Mouse (Mus musculus): ENCODE measurements around the gene Gcm1. TPM values are rescaled to one million over a fixed set of nuclear protein-coding genes. Genes with fewer than 3 reads are reported as not detected.

Gcm1 gene
- 3.1 and 3.5 TPM in 2 replicates for polyA plus RNA-seq (2012; rRNA removed)

GRCm38 (mm10) chr9:78051677-78052076, at the start of gene Gcm1:
Gcm1 (plus strand) TSS chr9:78051924.
- TF ChIP-seq CTCF (conservative IDR thresholded peaks at IDR 0.05; ENCODE audit: insufficient read depth, insufficient read length, low read depth, low read length) = no peak
- H3K27ac ChIP-seq (ENCODE audit: insufficient read depth, low read depth, low read length) = no peak within 1 kb of the TSS
- no peaks in the 10 kb centered on the region for H3K27me3 ChIP-seq (replicated peaks; ENCODE audit: control insufficient read depth, insufficient read depth, low read length)
- 45% methylated on average over 3 of the region's 3 CpGs for WGBS
- peak; percentile 79 for DNase-seq
- H3K4me3 ChIP-seq (ENCODE audit: insufficient read depth, low read depth, low read length) = no peak within 1 kb of the TSS
- no peaks in the 10 kb centered on the region for H3K36me3 ChIP-seq (ENCODE audit: control insufficient read depth, insufficient read depth, low read length)
- no peaks in the 10 kb centered on the region for H3K4me1 ChIP-seq (ENCODE audit: control insufficient read depth, insufficient read depth, low read length)

GRCm38 (mm10) chr9:78003278-78003677, 48.4 kb upstream of the Gcm1 start:
- Histone ChIP-seq H3K4me1 (ENCODE audit: control insufficient read depth, insufficient read depth, low read length) (peaks cover 5% of the 10 kb centered on the region; the same call in 1 of the 2 replicates), H3K27me3 (replicated peaks; ENCODE audit: control insufficient read depth, insufficient read depth, low read length) (no peaks in the 10 kb centered on the region), H3K4me3 (ENCODE audit: insufficient read depth, low read depth, low read length) (no peak overlapping the region), H3K27ac (ENCODE audit: insufficient read depth, low read depth, low read length) (no peak overlapping the region), H3K36me3 (ENCODE audit: control insufficient read depth, insufficient read depth, low read length) (no peaks in the 10 kb centered on the region)
- WGBS = 68% methylated on average over 2 of the region's 2 CpGs
- no peak for DNase-seq
- TF ChIP-seq POLR2A (IDR thresholded peaks at IDR 0.05; ENCODE audit: low read depth, low read length) (no peak), CTCF (conservative IDR thresholded peaks at IDR 0.05; ENCODE audit: insufficient read depth, insufficient read length, low read depth, low read length) (no peak)

GRCm38 (mm10) chr9:78005481-78005880, 46.2 kb upstream of the Gcm1 start:
- Histone ChIP-seq H3K36me3 (ENCODE audit: control insufficient read depth, insufficient read depth, low read length) (no peaks in the 10 kb centered on the region), H3K27ac (ENCODE audit: insufficient read depth, low read depth, low read length) (no peak overlapping the region), H3K27me3 (replicated peaks; ENCODE audit: control insufficient read depth, insufficient read depth, low read length) (no peaks in the 10 kb centered on the region), H3K4me1 (ENCODE audit: control insufficient read depth, insufficient read depth, low read length) (peaks cover 5% of the 10 kb centered on the region; the same call in 1 of the 2 replicates), H3K4me3 (ENCODE audit: insufficient read depth, low read depth, low read length) (no peak overlapping the region)
- peak; percentile 59 for TF ChIP-seq CTCF (conservative IDR thresholded peaks at IDR 0.05; ENCODE audit: insufficient read depth, insufficient read length, low read depth, low read length)
- TF ChIP-seq POLR2A (IDR thresholded peaks at IDR 0.05; ENCODE audit: low read depth, low read length) = no peak
- 60% methylated on average over 3 of the region's 3 CpGs for WGBS
- peak; percentile 20 for DNase-seq

GRCm38 (mm10) chr9:78006209-78007001, 45.3 kb upstream of the Gcm1 start:
- WGBS = 45% methylated on average over 19 of the region's 19 CpGs
- Histone ChIP-seq H3K27me3 (replicated peaks; ENCODE audit: control insufficient read depth, insufficient read depth, low read length) (no peaks in the 10 kb centered on the region), H3K36me3 (ENCODE audit: control insufficient read depth, insufficient read depth, low read length) (no peaks in the 10 kb centered on the region), H3K4me3 (ENCODE audit: insufficient read depth, low read depth, low read length) (no peak overlapping the region), H3K4me1 (ENCODE audit: control insufficient read depth, insufficient read depth, low read length) (peaks cover 5% of the 10 kb centered on the region; the same call in 1 of the 2 replicates), H3K27ac (ENCODE audit: insufficient read depth, low read depth, low read length) (no peak overlapping the region)
- DNase-seq = peak; percentile 92
- peak; percentile 96 for TF ChIP-seq CTCF (conservative IDR thresholded peaks at IDR 0.05; ENCODE audit: insufficient read depth, insufficient read length, low read depth, low read length)
- TF ChIP-seq POLR2A (IDR thresholded peaks at IDR 0.05; ENCODE audit: low read depth, low read length) = no peak

- no peaks in the 10 kb centered on the region for H3K36me3 ChIP-seq (ENCODE audit: control insufficient read depth, insufficient read depth, low read length)
- no peak for TF ChIP-seq POLR2A (IDR thresholded peaks at IDR 0.05; ENCODE audit: low read depth, low read length)
- no peak for TF ChIP-seq CTCF (conservative IDR thresholded peaks at IDR 0.05; ENCODE audit: insufficient read depth, insufficient read length, low read depth, low read length)
- no peak for DNase-seq
- no peak overlapping the region for H3K4me3 ChIP-seq (ENCODE audit: insufficient read depth, low read depth, low read length)
- no peak overlapping the region for H3K27ac ChIP-seq (ENCODE audit: insufficient read depth, low read depth, low read length)
- WGBS = 91% methylated on average over 7 of the region's 7 CpGs
- peaks cover 5% of the 10 kb centered on the region; the same call in 1 of the 2 replicates for H3K4me1 ChIP-seq (ENCODE audit: control insufficient read depth, insufficient read depth, low read length)
- H3K27me3 ChIP-seq (replicated peaks; ENCODE audit: control insufficient read depth, insufficient read depth, low read length) = no peaks in the 10 kb centered on the region
These were observed 42.3 kb upstream of the Gcm1 start for GRCm38 (mm10) chr9:78009382-78009781.

GRCm38 (mm10) chr9:78010187-78010586, 41.5 kb upstream of the Gcm1 start:
- TF ChIP-seq POLR2A (IDR thresholded peaks at IDR 0.05; ENCODE audit: low read depth, low read length) (no peak), CTCF (conservative IDR thresholded peaks at IDR 0.05; ENCODE audit: insufficient read depth, insufficient read length, low read depth, low read length) (no peak)
- 70% methylated on average over 5 of the region's 5 CpGs for WGBS
- Histone ChIP-seq H3K27ac (ENCODE audit: insufficient read depth, low read depth, low read length) (no peak overlapping the region), H3K4me1 (ENCODE audit: control insufficient read depth, insufficient read depth, low read length) (peaks cover 5% of the 10 kb centered on the region; the same call in 1 of the 2 replicates), H3K36me3 (ENCODE audit: control insufficient read depth, insufficient read depth, low read length) (no peaks in the 10 kb centered on the region), H3K27me3 (replicated peaks; ENCODE audit: control insufficient read depth, insufficient read depth, low read length) (no peaks in the 10 kb centered on the region), H3K4me3 (ENCODE audit: insufficient read depth, low read depth, low read length) (no peak overlapping the region)
- DNase-seq = no peak

GRCm38 (mm10) chr9:78010707-78011106, 41.0 kb upstream of the Gcm1 start:
- TF ChIP-seq POLR2A (IDR thresholded peaks at IDR 0.05; ENCODE audit: low read depth, low read length) = no peak
- TF ChIP-seq CTCF (conservative IDR thresholded peaks at IDR 0.05; ENCODE audit: insufficient read depth, insufficient read length, low read depth, low read length) = no peak
- Histone ChIP-seq H3K27me3 (replicated peaks; ENCODE audit: control insufficient read depth, insufficient read depth, low read length) (no peaks in the 10 kb centered on the region), H3K36me3 (ENCODE audit: control insufficient read depth, insufficient read depth, low read length) (no peaks in the 10 kb centered on the region), H3K4me1 (ENCODE audit: control insufficient read depth, insufficient read depth, low read length) (peaks cover 5% of the 10 kb centered on the region; the same call in 1 of the 2 replicates), H3K27ac (ENCODE audit: insufficient read depth, low read depth, low read length) (no peak overlapping the region), H3K4me3 (ENCODE audit: insufficient read depth, low read depth, low read length) (no peak overlapping the region)
- DNase-seq = no peak
- 76% methylated on average over 10 of the region's 10 CpGs for WGBS
